Mouse (Mus musculus) midbrain, embryonic 16.5 days (tissue): ENCODE measurements at regions not wholly inside any gene's neighbourhood (a gene's known extent, or its start where the extent isn't known, plus 50 kb on each side); places are given as distances from the start of the nearest gene placed in this dataset.
"Not testable (repeated sequence)": the region's sequence is repeated elsewhere in the genome, so short reads cannot be mapped to it uniquely, and the experiment has no call there.

Experiments used
- ATAC-seq: fragments of 200-750 bp; cut with Nextera tagmentation; 2 replicates; pipeline ENCODE4 v1.8.0; 2017; ENCODE audit warnings: moderate TSS enrichment
- H3K27ac ChIP-seq: fragments of 300-500 bp; sonication (generic); 2 replicates; pipeline ENCODE4 v1.5.1; 2014; ENCODE audit warnings: mild to moderate bottlenecking, low read length, mixed read lengths
- H3K27me3 ChIP-seq: fragments of 300-500 bp; sonication (generic); 2 replicates; pipeline ENCODE4 v1.6.1; 2014; ENCODE audit warnings: low read depth, low read length, mixed read lengths; ENCODE audit not compliant: control insufficient read depth, insufficient read depth
- H3K36me3 ChIP-seq: fragments of 300-500 bp; sonication (generic); 2 replicates; pipeline ENCODE4 v1.6.1; 2014; ENCODE audit warnings: mild to moderate bottlenecking, low read length, moderate library complexity, mixed read lengths; ENCODE audit not compliant: control insufficient read depth, insufficient read depth
- H3K4me1 ChIP-seq: fragments of 300-500 bp; sonication (generic); 2 replicates; pipeline ENCODE4 v1.6.1; 2014; ENCODE audit warnings: mild to moderate bottlenecking, low read length, mixed read lengths; ENCODE audit not compliant: control insufficient read depth, insufficient read depth
- H3K4me2 ChIP-seq: fragments of 300-500 bp; sonication (generic); 2 replicates; pipeline ENCODE4 v1.6.1; 2014; ENCODE audit warnings: mild to moderate bottlenecking, low read length, mixed read lengths
- H3K4me3 ChIP-seq: fragments of 300-500 bp; sonication (generic); 2 replicates; pipeline ENCODE4 v1.5.1; 2014; ENCODE audit warnings: low read depth, mild to moderate bottlenecking, low read length, moderate library complexity, mixed read lengths
- H3K9ac ChIP-seq: fragments of 300-500 bp; sonication (generic); 2 replicates; pipeline ENCODE4 v1.6.1; 2014; ENCODE audit warnings: low read depth, low read length, mixed read lengths
- H3K9me3 ChIP-seq: fragments of 300-500 bp; sonication (generic); replicated peaks from 2 replicates; pipeline ENCODE4 v1.6.1; 2014; ENCODE audit warnings: mild to moderate bottlenecking, low read length, mixed read lengths; ENCODE audit not compliant: control insufficient read depth, poor library complexity, severe bottlenecking
- WGBS: fragments of 180-500 bp; shearing (Covaris S2); extraction: QIAGEN DNeasy Blood & Tissue Kit; methylation state at CpG from one replicate; pipeline ENCODE4 v1.1.7; 2014; 5-methylcytosine and 5-hydroxymethylcytosine counted together

GRCm38 (mm10) chr10:43667732-43668247 lies 89.7 kb downstream of the Cd24a start:
- Histone ChIP-seq H3K9me3 (no peaks in the 10 kb centered on the region), H3K27me3 (no peaks in the 10 kb centered on the region), H3K4me1 (no peaks in the 10 kb centered on the region), H3K9ac (no peak overlapping the region), H3K36me3 (no peaks in the 10 kb centered on the region), H3K27ac (no peak overlapping the region), H3K4me2 (no peak overlapping the region), H3K4me3 (no peak overlapping the region)
- no peak for ATAC-seq
- 80% methylated on average over 11 of the region's 11 CpGs for WGBS

GRCm38 (mm10) chr10:43669471-43669870 lies 91.4 kb downstream of the Cd24a start:
- H3K9ac ChIP-seq, result no peak overlapping the region
- no peak for ATAC-seq
- no peak overlapping the region for H3K27ac ChIP-seq
- no peaks in the 10 kb centered on the region for H3K36me3 ChIP-seq
- no peaks in the 10 kb centered on the region for H3K9me3 ChIP-seq
- H3K4me2 ChIP-seq, result no peak overlapping the region
- no peaks in the 10 kb centered on the region for H3K27me3 ChIP-seq
- 80% methylated on average over 5 of the region's 5 CpGs for WGBS
- no peak overlapping the region for H3K4me3 ChIP-seq
- no peaks in the 10 kb centered on the region for H3K4me1 ChIP-seq

- H3K36me3 ChIP-seq, result no peaks in the 10 kb centered on the region
- ATAC-seq, result no peak
- H3K9me3 ChIP-seq, result no peaks in the 10 kb centered on the region
- H3K4me3 ChIP-seq, result no peak overlapping the region
- WGBS, result 85% methylated on average over 1 of the region's 1 CpGs
- H3K4me2 ChIP-seq, result no peak overlapping the region
- no peaks in the 10 kb centered on the region for H3K27me3 ChIP-seq
- H3K27ac ChIP-seq, result no peak overlapping the region
- no peaks in the 10 kb centered on the region for H3K4me1 ChIP-seq
- no peak overlapping the region for H3K9ac ChIP-seq
Observed at GRCm38 (mm10) chr10:43670745-43671144, 92.7 kb downstream of the Cd24a start.

GRCm38 (mm10) chr10:43671785-43672184 lies 93.7 kb downstream of the Cd24a start:
- no peaks in the 10 kb centered on the region for H3K27me3 ChIP-seq
- no peak overlapping the region for H3K4me2 ChIP-seq
- no peak overlapping the region for H3K4me3 ChIP-seq
- H3K27ac ChIP-seq, result no peak overlapping the region
- ATAC-seq, result no peak
- H3K9me3 ChIP-seq, result no peaks in the 10 kb centered on the region
- no peak overlapping the region for H3K9ac ChIP-seq
- WGBS, result 81% methylated on average over 3 of the region's 3 CpGs
- no peaks in the 10 kb centered on the region for H3K4me1 ChIP-seq
- H3K36me3 ChIP-seq, result no peaks in the 10 kb centered on the region

- 60% methylated on average over 6 of the region's 6 CpGs for WGBS
- ATAC-seq, result no peak
Observed at GRCm38 (mm10) chr10:43672490-43672889, 94.4 kb downstream of the Cd24a start.

GRCm38 (mm10) chr10:43674749-43675148 lies 96.7 kb downstream of the Cd24a start:
- Histone ChIP-seq H3K36me3 (no peaks in the 10 kb centered on the region), H3K4me2 (no peak overlapping the region), H3K4me3 (no peak overlapping the region), H3K27me3 (no peaks in the 10 kb centered on the region), H3K4me1 (no peaks in the 10 kb centered on the region), H3K9me3 (no peaks in the 10 kb centered on the region), H3K27ac (no peak overlapping the region), H3K9ac (no peak overlapping the region)
- WGBS, result 72% methylated on average over 1 of the region's 1 CpGs
- ATAC-seq, result no peak

More at GRCm38 (mm10) chr10:43672490-43672889, 94.4 kb downstream of the Cd24a start:
- H3K9me3 ChIP-seq, result no peaks in the 10 kb centered on the region
- H3K4me3 ChIP-seq, result no peak overlapping the region
- no peaks in the 10 kb centered on the region for H3K4me1 ChIP-seq
- no peaks in the 10 kb centered on the region for H3K27me3 ChIP-seq
- no peak overlapping the region for H3K27ac ChIP-seq
- no peaks in the 10 kb centered on the region for H3K36me3 ChIP-seq
- H3K9ac ChIP-seq, result no peak overlapping the region
- H3K4me2 ChIP-seq, result no peak overlapping the region

GRCm38 (mm10) chr10:43675495-43675894 lies 97.4 kb downstream of the Cd24a start:
- H3K27me3 ChIP-seq, H3K27ac ChIP-seq, H3K9ac ChIP-seq, H3K36me3 ChIP-seq, H3K4me1 ChIP-seq, H3K4me2 ChIP-seq, ATAC-seq, H3K9me3 ChIP-seq, H3K4me3 ChIP-seq: not testable (repeated sequence)
- 86% methylated on average over 1 of the region's 1 CpGs for WGBS

GRCm38 (mm10) chr10:43676289-43676688 lies 98.2 kb downstream of the Cd24a start:
- Histone ChIP-seq H3K27me3 (no peaks in the 10 kb centered on the region), H3K4me1 (no peaks in the 10 kb centered on the region), H3K36me3 (no peaks in the 10 kb centered on the region), H3K27ac (no peak overlapping the region), H3K4me2 (no peak overlapping the region), H3K9ac (no peak overlapping the region), H3K4me3 (no peak overlapping the region), H3K9me3 (no peaks in the 10 kb centered on the region)
- 78% methylated on average over 5 of the region's 5 CpGs for WGBS
- ATAC-seq, result no peak

- H3K9ac ChIP-seq, result no peak overlapping the region
- no peak for ATAC-seq
- no peaks in the 10 kb centered on the region for H3K36me3 ChIP-seq
- 46% methylated on average over 12 of the region's 12 CpGs for WGBS
- H3K27ac ChIP-seq, result no peak overlapping the region
- H3K9me3 ChIP-seq, result no peaks in the 10 kb centered on the region
- no peak overlapping the region for H3K4me3 ChIP-seq
- no peaks in the 10 kb centered on the region for H3K4me1 ChIP-seq
- H3K4me2 ChIP-seq, result no peak overlapping the region
- no peaks in the 10 kb centered on the region for H3K27me3 ChIP-seq
Observed at GRCm38 (mm10) chr10:43684247-43685033, 106.4 kb downstream of the Cd24a start.
